Mouse (Mus musculus): ENCODE measurements at regions not wholly inside any gene's neighbourhood (a gene's known extent, or its start where the extent isn't known, plus 50 kb on each side); places are given as distances from the start of the nearest gene placed in this dataset.

- DNase-seq: peak; percentile 60 to 77
Measured at GRCm38 (mm10) chr2:166353447-166354111, 198.1 kb upstream of the Sulf2 start.

GRCm38 (mm10) chr2:166351984-166352383 is 196.5 kb upstream of the Sulf2 start:
- DNase-seq: no peak

GRCm38 (mm10) chr2:166351581-166351980 is 196.1 kb upstream of the Sulf2 start:
- peak in 1 of 2 experiments; percentile 41 for DNase-seq

GRCm38 (mm10) chr2:166348654-166349053 is 193.2 kb upstream of the Sulf2 start:
- no peak for DNase-seq

- DNase-seq: no peak
Measured at GRCm38 (mm10) chr2:166346421-166347182, 191.1 kb upstream of the Sulf2 start.

- no peak for DNase-seq
Measured at GRCm38 (mm10) chr2:166343551-166344340, 188.3 kb upstream of the Sulf2 start.

- DNase-seq: peak; percentile 76 to 79
Measured at GRCm38 (mm10) chr2:166342407-166342806, 186.9 kb upstream of the Sulf2 start.

- no peak for DNase-seq
Measured at GRCm38 (mm10) chr2:166340196-166340595, 184.7 kb upstream of the Sulf2 start.

- no peak for DNase-seq
Measured at GRCm38 (mm10) chr2:166339427-166339826, 184.0 kb upstream of the Sulf2 start.

GRCm38 (mm10) chr2:166338396-166339085 is 183.1 kb upstream of the Sulf2 start:
- DNase-seq: peak; percentile 54 to 64

GRCm38 (mm10) chr2:166337666-166338065 is 182.2 kb upstream of the Sulf2 start:
- DNase-seq: no peak

GRCm38 (mm10) chr2:166335702-166336101 is 180.2 kb upstream of the Sulf2 start:
- peak; percentile 72 to 83 for DNase-seq

- no peak for DNase-seq
Measured at GRCm38 (mm10) chr2:166334559-166334958, 179.1 kb upstream of the Sulf2 start.

GRCm38 (mm10) chr2:166333818-166334217 is 178.4 kb upstream of the Sulf2 start:
- no peak for DNase-seq

GRCm38 (mm10) chr2:166332748-166333417 is 177.4 kb upstream of the Sulf2 start:
- peak; percentile 28 to 46 for DNase-seq

GRCm38 (mm10) chr2:166331192-166331591 is 175.7 kb upstream of the Sulf2 start:
- DNase-seq: no peak

GRCm38 (mm10) chr2:166330364-166330763 is 174.9 kb upstream of the Sulf2 start:
- DNase-seq: no peak

- no peak for DNase-seq
Measured at GRCm38 (mm10) chr2:166329556-166330340, 174.3 kb upstream of the Sulf2 start.

GRCm38 (mm10) chr2:166326932-166327331 is 171.5 kb upstream of the Sulf2 start:
- no peak for DNase-seq

GRCm38 (mm10) chr2:166324954-166325353 is 169.5 kb upstream of the Sulf2 start:
- no peak for DNase-seq

- no peak for DNase-seq
Measured at GRCm38 (mm10) chr2:166324439-166324838, 169.0 kb upstream of the Sulf2 start.

Data from heart, adult 18-20 months (tissue).